Mouse (Mus musculus) G1E (cell line): ENCODE measurements around the gene Cggbp1.

Experiments used
- CTCF ChIP-seq: IDR thresholded peaks from 2 replicates; pipeline ENCODE4 v1.5.1; 2012; ENCODE audit warnings: low read depth, low read length, inconsistent platforms, mixed read lengths
- GATA2 ChIP-seq: IDR thresholded peaks from 2 replicates; pipeline ENCODE4 v1.6.1; 2012; ENCODE audit warnings: low read depth, low read length, inconsistent platforms, borderline replicate concordance

DNA sequence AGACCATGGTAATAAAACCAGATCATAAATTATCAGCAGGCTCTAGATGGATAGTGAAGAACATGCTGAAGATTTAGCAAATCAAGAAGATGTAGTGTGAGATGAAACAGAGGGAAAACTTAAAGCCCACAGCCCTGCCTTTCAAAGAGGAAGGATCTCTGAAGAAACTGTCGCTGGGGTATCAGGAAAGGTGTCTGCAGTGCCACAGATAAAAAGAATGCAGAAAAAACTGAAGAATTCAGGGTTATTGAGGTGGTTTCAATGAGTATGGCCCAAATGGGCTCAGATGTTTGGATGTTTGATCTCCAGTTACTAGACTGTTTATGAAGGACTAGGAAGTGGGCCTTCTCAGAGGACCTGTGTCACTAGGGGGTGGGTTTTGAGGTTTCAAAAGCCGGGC, 17.8 kb downstream of the Cggbp1 start:
- TF ChIP-seq CTCF (no peak), GATA2 (no peak)
